Mouse (Mus musculus) adrenal gland, postnatal 4 days (tissue): ENCODE results near the gene Lmo7. TPM values are rescaled to one million over a fixed set of nuclear protein-coding genes. Genes with fewer than 3 reads are reported as not detected.

ENCODE experiments used
- DNase-seq, 2 experiments: peaks; one replicate each; pipeline ENCODE4 v3.0.0; 2021 to 2022; ENCODE audit warnings: low spot score in 2 of 2, mixed read lengths in 2 of 2
- long read RNA-seq, 2 experiments: library from polyadenylated mRNA; stranded (forward); transcript quantifications; one replicate each; pipeline ENCODE4 v2.0.0; 2021
- total RNA-seq, 2 experiments: library from RNA; stranded (reverse); gene quantifications; 2 replicates each; pipeline ENCODE4 v1.2.3; 2021

Lmo7 gene
- total RNA-seq, result 10 to 100 TPM; 30.0 to 30.8 TPM
- long read RNA-seq, experiment 1, partial matches to known transcripts, result 1 of 2 reads
- long read RNA-seq, experiment 1, other reads (novel, unspliced or antisense), result 1 of 2 reads
- long read RNA-seq, experiment 2, partial matches to known transcripts, result 7 of 15 reads
- long read RNA-seq, experiment 2, other reads (novel, unspliced or antisense), result 8 of 15 reads

DNA sequence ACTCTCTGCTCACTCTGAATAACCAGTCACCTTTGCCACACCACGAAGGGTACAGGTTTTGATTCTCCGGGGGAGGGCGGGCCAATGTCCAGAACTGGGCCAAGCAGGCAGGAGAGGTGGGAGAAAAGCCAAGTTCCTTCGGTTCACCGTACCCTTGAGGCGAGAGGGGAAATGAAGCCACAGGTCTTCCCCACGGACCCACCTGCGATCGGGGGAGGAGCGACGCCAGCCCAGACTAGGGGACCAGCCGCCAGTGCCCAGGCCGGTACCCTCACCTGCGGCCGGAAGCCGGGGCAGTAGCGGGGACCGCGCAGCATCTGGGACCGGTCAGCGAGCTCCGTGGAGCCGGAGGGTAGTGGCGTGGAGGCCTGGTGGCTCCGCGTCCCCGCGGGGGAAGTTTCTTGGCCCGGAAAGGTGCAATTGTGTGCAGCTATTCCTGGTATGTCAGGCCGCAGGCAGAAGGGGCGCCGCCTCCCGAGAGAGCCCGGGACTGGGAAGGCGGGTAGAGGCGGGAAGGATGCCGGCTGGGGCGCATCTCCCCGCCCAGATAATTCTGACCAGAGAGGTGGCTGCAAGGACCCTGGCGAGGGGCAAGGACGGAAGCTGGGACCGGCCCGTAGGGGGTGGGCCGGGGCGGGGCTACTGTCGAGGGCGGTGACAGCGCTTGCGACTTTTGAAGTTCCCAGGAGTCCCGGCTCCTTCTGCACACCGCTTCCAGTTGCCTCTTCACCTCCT is at the start of gene Lmo7, which contains the start of gene Gm9922:
Lmo7 (plus strand) TSS at position 721 of the 735 bp plus-strand sequence.
Gm9922 (minus strand) TSS at position 578 of the 735 bp plus-strand sequence.
- peak; percentile 26 to 38 for DNase-seq

DNA sequence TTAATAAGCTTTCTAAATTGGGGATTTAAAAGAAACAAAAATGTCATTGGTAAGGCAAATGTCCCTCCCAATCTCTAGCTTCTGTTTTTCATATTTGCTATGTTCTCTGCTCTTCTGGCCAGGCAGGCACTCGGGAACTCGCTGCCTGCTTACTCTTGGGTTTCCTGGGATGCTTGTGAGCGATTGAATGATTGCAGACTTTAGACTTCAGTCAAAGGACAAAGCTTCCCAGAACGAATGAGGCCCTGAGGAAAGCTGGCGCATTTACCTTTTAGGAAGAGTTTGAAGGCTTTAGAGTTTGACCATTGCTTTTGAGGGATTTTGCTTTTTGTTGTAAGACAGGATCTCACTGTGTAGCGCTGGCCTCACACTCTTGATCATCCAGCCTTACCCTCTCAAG is 42.1 kb upstream of the Lmo7 start:
- no peak for DNase-seq

- no peak for DNase-seq
These were observed 41.4 kb upstream of the Lmo7 start for GRCm38 (mm10) chr14:101688406-101688805.

- no peak for DNase-seq
These were observed 25.3 kb upstream of the Lmo7 start for GRCm38 (mm10) chr14:101704479-101704878.

DNA sequence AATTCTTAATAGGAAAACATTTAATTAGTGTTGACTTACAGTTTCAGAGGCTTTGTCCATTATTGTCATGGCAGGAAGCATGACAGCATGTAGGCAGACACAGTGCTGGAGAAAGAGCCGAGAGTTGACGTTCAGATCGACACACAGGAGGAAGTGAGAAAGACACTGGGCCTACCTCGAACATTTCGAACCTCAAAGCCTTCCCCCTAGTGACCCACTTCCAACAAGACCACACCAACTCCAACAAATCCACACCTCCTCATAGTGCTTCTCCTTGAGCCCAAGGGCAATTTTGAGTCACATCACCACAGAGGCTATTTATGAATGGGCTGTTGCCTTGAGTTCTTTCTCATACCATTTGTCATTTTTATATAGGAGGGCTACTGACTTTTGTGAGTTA is 22.7 kb upstream of the Lmo7 start:
- no peak for DNase-seq

GRCm38 (mm10) chr14:101714414-101714813 is 15.3 kb upstream of the Lmo7 start:
- no peak for DNase-seq

DNA sequence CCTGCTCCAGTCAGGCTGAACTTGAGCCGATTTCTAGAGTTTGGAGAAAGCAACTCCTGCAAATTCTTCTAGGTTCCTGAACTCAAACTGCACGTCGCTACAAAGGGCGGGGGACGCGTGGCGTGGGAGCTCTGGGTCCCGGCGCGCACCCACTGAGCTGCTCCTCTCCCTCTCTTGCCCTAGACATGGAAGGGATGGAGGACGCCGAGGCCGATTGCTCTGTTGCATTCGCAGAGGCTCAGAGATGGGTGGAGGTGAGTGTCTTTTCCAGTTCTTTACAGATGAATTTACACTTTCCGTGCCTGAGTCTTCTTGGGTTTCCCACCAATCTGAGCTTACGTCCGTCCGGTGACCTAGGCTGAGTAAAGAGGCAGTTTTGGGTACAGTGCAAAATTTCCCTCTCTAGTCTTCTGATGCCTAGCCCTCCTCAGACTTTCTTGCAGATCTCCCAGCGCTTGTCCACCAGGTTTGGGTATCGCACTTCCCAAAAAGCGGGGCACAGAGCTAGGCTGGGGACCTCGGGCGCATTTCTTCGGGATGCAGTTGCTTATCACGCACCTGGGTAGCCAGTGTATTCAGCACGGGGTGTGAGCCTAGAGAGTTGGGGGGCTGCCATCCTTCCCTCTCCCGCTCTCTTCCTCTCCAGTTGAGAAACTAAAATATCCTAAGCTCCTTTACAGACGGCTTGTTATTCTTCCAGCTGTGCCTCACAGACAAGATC is 375 bp downstream of the Lmo7 start:
- no peak for DNase-seq

GRCm38 (mm10) chr14:101733542-101734303 is 4.0 kb downstream of the Lmo7 start:
- no peak for DNase-seq

DNA sequence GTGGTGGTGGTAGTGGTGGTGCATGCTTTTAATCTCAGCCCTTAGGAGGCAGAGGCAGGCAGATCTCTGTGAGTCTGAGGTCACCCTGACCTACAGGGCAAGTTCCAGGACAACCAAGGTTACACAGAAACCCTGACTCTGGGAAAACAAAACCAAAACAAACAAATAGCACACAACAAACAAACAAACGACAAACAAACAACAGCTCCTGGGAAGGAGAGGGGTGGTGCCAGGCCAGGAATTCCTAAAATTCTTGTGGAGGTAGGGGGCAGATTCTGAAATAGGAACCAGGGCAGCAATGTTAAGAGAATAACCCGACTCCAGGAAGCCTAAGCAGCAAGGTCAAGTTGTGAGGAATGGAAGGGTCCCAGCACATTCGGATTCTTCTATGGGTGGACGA is 7.7 kb downstream of the Lmo7 start:
- DNase-seq, result no peak

DNA sequence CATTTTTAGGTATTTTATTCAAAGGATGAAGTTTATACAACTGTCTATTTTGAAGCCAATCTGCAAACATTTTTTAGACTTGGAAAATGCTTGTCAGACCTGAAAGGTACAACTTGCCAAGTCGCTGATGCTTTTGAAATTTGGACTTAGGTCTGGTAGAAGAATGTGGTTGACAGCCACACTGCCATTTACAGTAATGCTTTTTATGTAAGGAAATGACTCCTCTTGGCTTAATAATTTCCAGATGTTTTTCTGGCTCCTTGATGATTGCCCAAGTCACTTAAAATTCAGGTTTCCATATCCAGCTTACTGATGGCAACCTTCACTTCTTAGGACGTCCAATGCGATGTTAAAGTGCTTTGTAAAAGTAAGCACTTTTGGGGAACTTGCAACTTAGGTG is 16.9 kb downstream of the Lmo7 start:
- no peak for DNase-seq

DNA sequence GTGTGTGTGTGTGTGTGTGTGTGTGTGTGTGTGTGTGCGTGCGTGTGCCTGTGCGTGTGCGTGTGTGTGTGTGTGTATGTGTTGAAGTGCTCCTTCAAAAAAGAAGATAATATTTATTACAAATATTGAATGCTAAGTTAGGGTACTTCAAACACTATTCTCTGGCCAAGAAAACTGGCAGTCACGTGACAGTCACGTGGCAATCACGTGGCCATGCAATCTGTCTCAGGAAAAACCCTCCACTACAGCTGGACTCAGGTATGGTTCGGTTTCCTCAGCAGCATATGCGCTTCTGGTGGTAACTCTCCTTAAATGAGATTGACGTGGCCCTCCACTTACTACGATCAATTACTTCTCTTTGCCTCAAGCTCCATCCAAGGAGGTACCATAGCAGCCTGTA is 18.1 kb downstream of the Lmo7 start:
- DNase-seq, result no peak

DNA sequence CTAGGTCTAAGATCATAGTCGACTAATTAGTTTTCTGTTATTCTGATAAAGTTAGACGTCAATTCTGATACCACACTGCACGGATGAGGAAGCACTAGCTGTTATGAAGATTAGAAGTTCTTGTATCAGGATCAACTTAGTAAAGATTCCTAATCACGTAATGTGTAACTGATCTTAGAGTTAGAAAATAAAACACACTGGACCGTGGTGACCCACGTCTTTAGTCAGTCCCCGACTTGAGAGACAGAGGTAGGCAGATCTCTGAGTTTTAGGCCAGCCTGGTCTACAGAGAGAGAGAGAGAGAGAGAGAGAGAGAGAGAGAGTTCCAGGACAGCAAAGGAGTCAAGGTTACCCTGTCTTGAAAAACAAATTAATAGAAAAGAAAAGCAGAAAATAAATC is 18.7 kb downstream of the Lmo7 start:
- DNase-seq, result no peak

DNA sequence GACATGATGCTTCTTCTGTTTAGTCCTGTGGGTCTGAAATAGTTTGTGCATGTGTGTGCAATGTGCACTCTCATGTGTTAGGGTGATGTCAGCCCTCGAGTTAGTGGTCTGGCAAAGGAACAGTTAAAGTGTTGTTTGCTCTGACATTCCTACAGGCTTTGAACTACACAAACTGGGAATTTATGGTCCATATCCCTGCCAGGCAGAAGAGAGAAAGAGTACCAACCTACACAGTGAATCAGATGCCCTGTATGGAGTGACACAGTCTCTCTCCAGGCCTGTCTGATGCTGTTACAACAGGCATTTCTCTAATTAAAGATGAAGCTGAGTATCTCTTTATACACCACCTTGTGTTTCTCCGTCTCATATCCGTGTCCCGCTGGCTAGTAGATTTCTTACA is 21.2 kb downstream of the Lmo7 start:
- DNase-seq, result no peak

GRCm38 (mm10) chr14:101755425-101755824 is 25.7 kb downstream of the Lmo7 start:
- no peak for DNase-seq

GRCm38 (mm10) chr14:101762267-101762666 is 32.5 kb downstream of the Lmo7 start:
- no peak for DNase-seq

DNA sequence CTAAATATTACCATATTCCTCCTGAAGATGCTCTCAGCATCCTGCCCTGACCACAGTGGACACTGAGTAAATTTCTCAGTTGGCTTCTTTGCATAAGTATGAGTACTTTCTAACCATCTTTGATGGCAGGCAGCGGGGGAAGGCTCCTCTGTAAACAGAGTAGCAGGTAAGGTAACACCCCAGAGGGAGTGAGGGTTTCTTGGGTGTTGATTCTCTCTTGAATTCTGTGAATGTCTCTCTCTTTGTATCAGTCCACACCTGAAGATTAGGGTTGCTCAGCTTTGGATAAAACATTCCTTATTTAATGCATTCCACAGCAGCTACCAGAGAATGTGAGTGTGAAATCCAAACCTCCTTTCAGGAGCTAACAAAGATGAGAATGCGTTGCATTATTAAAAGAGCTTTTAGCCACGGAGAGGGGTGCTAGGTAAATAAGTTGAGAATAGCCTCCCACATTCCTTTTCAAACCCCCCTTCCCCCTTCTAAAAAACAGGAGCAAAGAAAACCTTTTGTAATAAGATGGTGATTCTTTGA is 34.1 kb downstream of the Lmo7 start:
- DNase-seq, result no peak

DNA sequence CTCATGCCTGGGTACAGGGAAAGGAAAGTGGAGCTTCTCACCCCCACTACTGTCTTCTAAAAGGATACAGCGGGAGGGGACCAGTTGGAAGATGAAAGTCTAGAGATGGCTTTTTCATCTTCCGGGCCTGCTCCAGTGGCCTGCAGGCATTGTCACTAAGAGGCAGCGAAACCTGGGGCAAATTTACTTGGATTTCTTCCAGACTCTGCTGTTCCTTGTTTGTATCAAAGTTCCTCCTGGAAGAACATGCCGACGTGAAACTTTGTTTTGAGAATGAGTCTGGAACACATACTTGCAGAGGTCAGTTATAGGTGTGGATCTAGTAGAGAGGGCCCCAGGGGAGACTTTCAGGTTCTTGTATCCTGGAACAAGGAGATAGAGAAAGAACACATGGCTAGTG is 41.6 kb downstream of the Lmo7 start:
- DNase-seq, result no peak

DNA sequence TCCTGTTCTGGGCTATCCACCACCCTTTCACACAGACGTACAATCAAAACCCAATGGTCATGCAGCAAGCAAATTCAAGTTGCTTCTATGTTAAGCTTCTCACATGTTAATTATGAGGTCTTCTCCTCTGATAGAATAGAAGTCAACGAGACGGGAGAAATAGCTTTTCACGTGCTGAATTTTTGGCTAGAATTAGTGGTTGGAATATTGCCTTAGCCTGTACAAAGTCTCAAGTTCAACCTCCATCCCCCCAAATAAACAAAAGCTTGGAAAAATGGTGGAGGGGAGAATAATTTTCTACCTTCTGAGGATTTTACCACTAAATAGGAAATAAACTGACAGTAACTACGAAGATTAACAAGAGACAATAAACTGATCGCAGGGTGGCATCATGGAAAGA is 42.0 kb downstream of the Lmo7 start:
- DNase-seq, result no peak

- DNase-seq, result no peak
These were observed 44.9 kb downstream of the Lmo7 start for GRCm38 (mm10) chr14:101774631-101775030.

GRCm38 (mm10) chr14:101776296-101777128 is 46.8 kb downstream of the Lmo7 start:
- DNase-seq, result no peak
